Mouse (Mus musculus): ENCODE data around the gene Olfr309.
"Not testable (repeated sequence)": the region's sequence is repeated elsewhere in the genome, so short reads cannot be mapped to it uniquely, and the experiment has no call there.

Olfr309 gene

GRCm38 (mm10) chr7:86313608-86314007 is at the start of gene Olfr309:
TSS of gene Olfr309 (minus strand) at chr7:86313708.
- DNase-seq (ENCODE audit: extremely low read depth, low read depth, low spot score): no peak

DNA sequence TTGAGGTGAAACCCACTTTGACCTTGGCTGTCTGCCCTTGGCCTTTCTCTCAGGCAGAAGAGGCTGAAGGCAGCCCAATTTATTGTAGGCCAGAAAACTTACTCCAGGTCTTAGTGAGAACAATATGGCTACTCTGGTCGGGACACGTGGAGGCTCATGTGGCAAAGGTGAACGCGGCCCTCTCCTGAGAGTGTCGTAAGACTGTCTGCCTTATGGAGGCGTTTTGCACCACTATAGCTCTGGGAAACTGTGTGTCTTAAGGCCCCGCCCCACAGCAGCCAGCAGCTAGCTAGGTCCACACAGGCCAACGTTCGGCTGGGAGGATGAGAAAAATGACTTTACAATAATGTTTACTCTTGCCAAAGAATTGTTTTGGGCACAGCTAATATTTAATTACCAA is 32.8 kb upstream of the Olfr309 start:
- not testable (repeated sequence) for DNase-seq (ENCODE audit: extremely low read depth, low read depth, low spot score)

DNA sequence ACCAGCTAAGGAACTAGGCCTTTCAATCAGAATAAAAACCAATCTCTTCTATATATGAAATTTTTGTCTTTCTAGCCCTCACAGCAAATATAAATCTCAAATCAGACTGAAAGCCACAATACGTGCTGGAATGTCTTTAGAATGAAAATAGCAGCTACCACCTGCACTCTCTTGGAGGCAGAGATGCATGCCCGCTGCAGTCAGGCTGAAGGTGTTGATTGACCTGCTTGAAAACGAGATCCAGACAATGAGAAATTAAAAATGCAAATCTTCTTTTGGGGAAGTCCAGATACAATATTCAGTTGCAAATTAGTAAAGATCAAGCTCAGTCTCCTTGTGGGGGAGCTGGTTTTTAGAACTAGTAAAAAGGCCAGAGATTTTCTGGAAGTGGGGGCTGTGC is 30.7 kb upstream of the Olfr309 start:
- no peak for DNase-seq (ENCODE audit: extremely low read depth, low read depth, low spot score)

DNA sequence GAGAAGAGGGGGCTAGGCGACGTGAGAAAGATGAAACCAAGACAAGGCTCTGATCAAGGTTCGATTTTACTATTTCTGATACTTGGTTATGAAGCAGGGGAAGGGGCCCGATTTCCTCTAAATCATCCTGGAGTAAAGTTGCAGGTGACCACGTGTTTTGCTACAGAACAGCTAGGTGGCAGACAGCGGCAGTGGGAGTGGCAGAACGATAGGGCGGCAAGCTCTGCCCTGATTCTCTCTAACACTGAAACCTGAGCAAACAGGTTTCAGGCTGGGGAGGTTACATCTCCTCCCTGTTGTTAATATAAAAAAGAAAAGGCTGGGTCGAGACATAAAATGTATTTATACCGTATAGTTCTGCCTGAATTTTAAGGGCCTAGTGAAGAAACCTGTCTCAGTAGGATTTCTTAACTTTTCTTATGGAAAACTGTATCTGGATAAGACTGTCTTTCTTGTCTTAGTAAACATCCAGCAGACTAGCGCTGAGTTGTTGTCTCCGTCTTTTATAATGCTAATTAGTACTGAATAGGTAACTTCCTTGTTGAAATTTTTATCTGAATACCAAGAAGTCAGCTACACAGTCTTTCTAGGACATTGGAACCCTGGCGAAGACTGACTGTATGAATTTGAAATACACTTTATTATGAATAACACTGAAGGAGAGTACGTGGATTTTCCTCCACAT is 29.5 kb upstream of the Olfr309 start:
- no peak for DNase-seq (ENCODE audit: extremely low read depth, low read depth, low spot score)

- DNase-seq (ENCODE audit: extremely low read depth, low read depth, low spot score): no peak
These were observed 24.0 kb upstream of the Olfr309 start, which contains the start of gene Olfr307 for GRCm38 (mm10) chr7:86337486-86337885. TSS of gene Olfr307 (minus strand) at chr7:86337586.

- DNase-seq (ENCODE audit: extremely low read depth, low read depth, low spot score): no peak
These were observed 12.0 kb upstream of the Olfr309 start, which contains the start of gene Olfr308 for GRCm38 (mm10) chr7:86325530-86325929. TSS of gene Olfr308 (minus strand) at chr7:86325630.

DNA sequence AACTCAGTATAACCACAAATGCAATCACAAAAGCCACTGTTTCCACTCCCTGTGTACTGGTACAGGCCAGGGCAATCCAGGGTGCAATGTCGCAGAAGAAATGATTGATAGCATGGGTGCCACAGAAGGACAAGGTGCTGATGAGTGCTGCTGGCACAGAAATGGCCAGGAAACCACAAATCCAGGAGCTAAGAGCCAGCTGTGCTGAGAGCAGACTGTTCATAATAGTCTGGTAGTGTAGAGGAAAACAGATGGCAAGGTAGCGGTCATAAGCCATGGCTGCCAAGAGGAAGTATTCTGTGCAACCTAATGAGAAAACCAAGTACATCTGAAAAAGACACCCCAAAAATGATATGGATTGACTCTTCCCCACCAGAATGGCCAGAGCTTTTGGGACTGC is 7.8 kb upstream of the Olfr309 start:
- DNase-seq (ENCODE audit: extremely low read depth, low read depth, low spot score): no peak

DNA sequence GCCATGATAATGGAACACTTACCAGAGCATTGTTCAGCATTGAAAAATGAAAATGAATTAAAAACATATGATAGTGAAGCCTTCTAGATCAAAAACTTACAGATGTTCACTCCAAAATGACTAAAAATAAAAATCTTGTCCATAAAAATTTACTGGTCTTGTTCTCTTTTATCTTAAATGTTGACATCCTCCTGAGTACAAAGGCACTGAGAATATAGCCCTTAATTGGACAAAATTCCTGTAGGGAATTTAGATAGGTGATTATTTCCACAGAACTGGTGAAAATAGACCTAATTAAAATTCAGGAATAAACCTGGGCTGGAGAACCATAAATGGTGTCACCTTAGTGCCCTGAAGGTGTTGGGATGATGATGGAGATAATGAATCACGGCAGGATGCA is 36.4 kb downstream of the Olfr309 start, which contains the start of gene Olfr310:
TSS of gene Olfr310 (minus strand) at position 101 of the 400 bp plus-strand sequence.
- DNase-seq (ENCODE audit: extremely low read depth, low read depth, low spot score): no peak

Measured in fat pad, adult 2 months (tissue).